Mouse (Mus musculus): ENCODE measurements around the gene Anxa10.

- TF ChIP-seq CTCF (IDR thresholded peaks at IDR 0.05; ENCODE audit: low read depth) (no peak), EP300 (optimal IDR thresholded peaks at IDR 0.05) (no peak)
Measured at GRCm38 (mm10) chr8:62097213-62097612, 25.7 kb downstream of the Anxa10 start.

Data from stomach, postnatal 0 days (tissue).